Mouse (Mus musculus) embryonic facial prominence, embryonic 13.5 days (tissue): ENCODE measurements around the gene Gm5447. TPM values are rescaled to one million over a fixed set of nuclear protein-coding genes. Genes with fewer than 3 reads are reported as not detected.

ENCODE experiments used
- ATAC-seq: fragments of 200-750 bp; cut with Nextera tagmentation; 2 replicates; pipeline ENCODE4 v1.8.0; 2017; ENCODE audit warnings: low read depth; ENCODE audit not compliant: insufficient number of reproducible peaks, insufficient read depth, low FRiP score, low TSS enrichment
- H3K27ac ChIP-seq: fragments of 300-500 bp; sonication (generic); 2 replicates; pipeline ENCODE4 v1.5.1; 2015; ENCODE audit warnings: moderate library complexity, mild to moderate bottlenecking, inconsistent platforms
- H3K27me3 ChIP-seq: fragments of 300-500 bp; sonication (generic); 2 replicates; pipeline ENCODE4 v1.6.1; 2015; ENCODE audit warnings: mild to moderate bottlenecking, inconsistent platforms
- H3K36me3 ChIP-seq: fragments of 300-500 bp; sonication (generic); 2 replicates; pipeline ENCODE4 v1.6.1; 2015; ENCODE audit warnings: mild to moderate bottlenecking, inconsistent platforms
- H3K4me1 ChIP-seq: fragments of 300-500 bp; sonication (generic); 2 replicates; pipeline ENCODE4 v1.6.1; 2015; ENCODE audit warnings: inconsistent platforms
- H3K4me2 ChIP-seq: fragments of 300-500 bp; sonication (generic); 2 replicates; pipeline ENCODE4 v1.6.1; 2015; ENCODE audit warnings: moderate library complexity, mild to moderate bottlenecking, inconsistent platforms
- H3K4me3 ChIP-seq: fragments of 300-500 bp; sonication (generic); 2 replicates; pipeline ENCODE4 v1.5.1; 2015; ENCODE audit warnings: mild to moderate bottlenecking, inconsistent platforms
- H3K9ac ChIP-seq: fragments of 300-500 bp; sonication (generic); 2 replicates; pipeline ENCODE4 v1.6.1; 2015; ENCODE audit warnings: mild to moderate bottlenecking, inconsistent platforms
- H3K9me3 ChIP-seq: fragments of 300-500 bp; sonication (generic); 2 replicates; pipeline ENCODE4 v1.6.1; 2016; ENCODE audit warnings: inconsistent platforms
- WGBS: fragments of 180-500 bp; shearing (Covaris S2); methylation state at CpG from one replicate; pipeline ENCODE4 v1.1.7; 2015; ENCODE audit warnings: mixed read lengths; 5-methylcytosine and 5-hydroxymethylcytosine counted together
- polyA plus RNA-seq: library from polyadenylated mRNA; unstranded; fragments of >200 nt; fragmentation: Nextera tagmentation; extraction: Ambion mirVana; gene quantifications from 2 replicates; pipeline ENCODE4 v1.2.1, GENCODE M21; 2015

The Gm5447 gene
- polyA plus RNA-seq, 1 experiment from 2014 or later, result 0.18 TPM

- H3K27me3 ChIP-seq, result peaks cover 38% of the 10 kb centered on the region
- 84% methylated on average over 2 of the region's 2 CpGs for WGBS
These were observed 13.7 kb downstream of the Gm5447 start for GRCm38 (mm10) chr13:30987686-30988085.

GRCm38 (mm10) chr13:30989710-30990109, 15.7 kb downstream of the Gm5447 start:
- 83% methylated on average over 10 of the region's 10 CpGs for WGBS
- Histone ChIP-seq H3K4me3 (no peak overlapping the region), H3K27ac (no peak overlapping the region), H3K4me1 (peaks cover 11% of the 10 kb centered on the region), H3K9ac (no peak overlapping the region), H3K36me3 (no peaks in the 10 kb centered on the region), H3K4me2 (no peak overlapping the region), H3K9me3 (no peaks in the 10 kb centered on the region), H3K27me3 (peaks cover 38% of the 10 kb centered on the region)
- no peak for ATAC-seq

More at GRCm38 (mm10) chr13:30987686-30988085, 13.7 kb downstream of the Gm5447 start:
- Histone ChIP-seq H3K4me3 (no peak overlapping the region), H3K27ac (no peak overlapping the region), H3K9ac (no peak overlapping the region), H3K36me3 (no peaks in the 10 kb centered on the region), H3K9me3 (no peaks in the 10 kb centered on the region), H3K4me1 (peaks cover 11% of the 10 kb centered on the region), H3K4me2 (no peak overlapping the region)
- ATAC-seq, result no peak

GRCm38 (mm10) chr13:30990233-30990632, 16.2 kb downstream of the Gm5447 start:
- ATAC-seq, result 0 out of 2 replicates have a peak, but pooled peaks have one; percentile 37
- H3K27me3 ChIP-seq, result peaks cover 38% of the 10 kb centered on the region
- WGBS, result 71% methylated on average over 9 of the region's 9 CpGs
- H3K4me1 ChIP-seq, result peaks cover 9% of the 10 kb centered on the region
- no peaks in the 10 kb centered on the region for H3K9me3 ChIP-seq
- H3K27ac ChIP-seq, result no peak overlapping the region
- H3K4me2 ChIP-seq, result no peak overlapping the region
- no peak overlapping the region for H3K9ac ChIP-seq
- H3K36me3 ChIP-seq, result no peaks in the 10 kb centered on the region
- H3K4me3 ChIP-seq, result no peak overlapping the region

- H3K27me3 ChIP-seq, result peaks cover 15% of the 10 kb centered on the region; the same call in 1 of the 2 replicates
These were observed 19.8 kb downstream of the Gm5447 start for GRCm38 (mm10) chr13:30993819-30994218.

GRCm38 (mm10) chr13:30994249-30994858, 20.4 kb downstream of the Gm5447 start:
- Histone ChIP-seq H3K4me2 (no peak overlapping the region), H3K4me3 (no peak overlapping the region), H3K9ac (no peak overlapping the region), H3K4me1 (no peaks in the 10 kb centered on the region), H3K36me3 (no peaks in the 10 kb centered on the region), H3K27ac (no peak overlapping the region), H3K27me3 (peaks cover 15% of the 10 kb centered on the region; the same call in 1 of the 2 replicates), H3K9me3 (no peaks in the 10 kb centered on the region)
- no peak for ATAC-seq
- WGBS, result 63% methylated on average over 6 of the region's 6 CpGs

More at GRCm38 (mm10) chr13:30993819-30994218, 19.8 kb downstream of the Gm5447 start:
- ATAC-seq, result no peak
- Histone ChIP-seq H3K27ac (no peak overlapping the region), H3K9me3 (no peaks in the 10 kb centered on the region), H3K9ac (no peak overlapping the region), H3K4me3 (no peak overlapping the region), H3K4me1 (no peaks in the 10 kb centered on the region), H3K4me2 (no peak overlapping the region), H3K36me3 (no peaks in the 10 kb centered on the region)
- whole genome bisulfite sequencing, result 29% methylated on average over 3 of the region's 3 CpGs

- WGBS, result 65% methylated on average over 8 of the region's 8 CpGs
- H3K27me3 ChIP-seq, result peaks cover 3% of the 10 kb centered on the region; the same call in 1 of the 2 replicates
- no peak overlapping the region for H3K9ac ChIP-seq
- no peaks in the 10 kb centered on the region for H3K9me3 ChIP-seq
- H3K4me2 ChIP-seq, result no peak overlapping the region
- H3K36me3 ChIP-seq, result no peaks in the 10 kb centered on the region
- no peaks in the 10 kb centered on the region for H3K4me1 ChIP-seq
- no peak overlapping the region for H3K4me3 ChIP-seq
- no peak for ATAC-seq
- H3K27ac ChIP-seq, result no peak overlapping the region
These were observed 23.7 kb downstream of the Gm5447 start for GRCm38 (mm10) chr13:30997526-30998253.

- Histone ChIP-seq H3K9me3 (no peaks in the 10 kb centered on the region), H3K4me2 (no peak overlapping the region), H3K27me3 (peaks cover 3% of the 10 kb centered on the region; the same call in 1 of the 2 replicates), H3K4me1 (peaks cover 7% of the 10 kb centered on the region), H3K4me3 (no peak overlapping the region), H3K27ac (no peak overlapping the region), H3K9ac (no peak overlapping the region), H3K36me3 (no peaks in the 10 kb centered on the region)
- 87% methylated on average over 6 of the region's 6 CpGs for WGBS
- ATAC-seq, result no peak
These were observed 25.8 kb downstream of the Gm5447 start for GRCm38 (mm10) chr13:30999799-31000198.

GRCm38 (mm10) chr13:31004458-31004857, 30.5 kb downstream of the Gm5447 start:
- H3K4me3 ChIP-seq, result no peak overlapping the region
- H3K36me3 ChIP-seq, result no peaks in the 10 kb centered on the region
- H3K4me2 ChIP-seq, result peak overlapping the region; percentile 46
- ATAC-seq, result no peak
- H3K9ac ChIP-seq, result no peak overlapping the region
- H3K9me3 ChIP-seq, result no peaks in the 10 kb centered on the region
- peaks cover 7% of the 10 kb centered on the region; the same call in 1 of the 2 replicates for H3K27me3 ChIP-seq
- no peak overlapping the region for H3K27ac ChIP-seq
- WGBS, result 24% methylated on average over 12 of the region's 12 CpGs
- peaks cover 8% of the 10 kb centered on the region for H3K4me1 ChIP-seq

- peaks cover 8% of the 10 kb centered on the region for H3K4me1 ChIP-seq
- H3K9me3 ChIP-seq, result no peaks in the 10 kb centered on the region
- 0 out of 2 replicates have a peak, but pooled peaks cover 3% of the 10 kb centered on the region for H3K27me3 ChIP-seq
- H3K9ac ChIP-seq, result no peak overlapping the region
- H3K36me3 ChIP-seq, result no peaks in the 10 kb centered on the region
- no peak overlapping the region for H3K27ac ChIP-seq
- no peak for ATAC-seq
- no peak overlapping the region for H3K4me3 ChIP-seq
- WGBS, result 50% methylated on average over 4 of the region's 4 CpGs
- H3K4me2 ChIP-seq, result peak overlapping the region; percentile 46
These were observed 31.0 kb downstream of the Gm5447 start for GRCm38 (mm10) chr13:31004995-31005394.

- Histone ChIP-seq H3K27ac (no peak overlapping the region), H3K9ac (no peak overlapping the region), H3K36me3 (no peaks in the 10 kb centered on the region), H3K27me3 (no peaks in the 10 kb centered on the region), H3K4me1 (peaks cover 13% of the 10 kb centered on the region), H3K4me3 (no peak overlapping the region), H3K9me3 (no peaks in the 10 kb centered on the region), H3K4me2 (no peak overlapping the region)
- 90% methylated on average over 3 of the region's 3 CpGs for WGBS
- ATAC-seq, result no peak
These were observed 43.5 kb downstream of the Gm5447 start for GRCm38 (mm10) chr13:31017545-31017944.

- peak overlapping the region; percentile 31 for H3K4me2 ChIP-seq
- peaks cover 24% of the 10 kb centered on the region for H3K4me1 ChIP-seq
- H3K27ac ChIP-seq, result peak overlapping the region; percentile 18; the same call in 1 of the 2 replicates
- no peaks in the 10 kb centered on the region for H3K36me3 ChIP-seq
- no peak for ATAC-seq
- H3K9ac ChIP-seq, result no peak overlapping the region
- WGBS, result 32% methylated on average over 4 of the region's 4 CpGs
- no peaks in the 10 kb centered on the region for H3K27me3 ChIP-seq
- no peak overlapping the region for H3K4me3 ChIP-seq
- no peaks in the 10 kb centered on the region for H3K9me3 ChIP-seq
These were observed 47.5 kb downstream of the Gm5447 start for GRCm38 (mm10) chr13:31021514-31021913.

- Histone ChIP-seq H3K27ac (no peak overlapping the region), H3K9me3 (no peaks in the 10 kb centered on the region), H3K36me3 (no peaks in the 10 kb centered on the region), H3K4me1 (peaks cover 24% of the 10 kb centered on the region), H3K4me2 (peak overlapping the region; percentile 31), H3K9ac (no peak overlapping the region), H3K4me3 (no peak overlapping the region), H3K27me3 (no peaks in the 10 kb centered on the region)
- ATAC-seq, result no peak
- 23% methylated on average over 6 of the region's 6 CpGs for WGBS
These were observed 47.9 kb downstream of the Gm5447 start for GRCm38 (mm10) chr13:31021927-31022326.
